Mouse (Mus musculus): ENCODE data around the gene Plekho1. TPM values are rescaled to one million over a fixed set of nuclear protein-coding genes. Genes with fewer than 3 reads are reported as not detected.

Plekho1 gene
- polyA plus RNA-seq, 1 experiment from 2014 or later: 82.2 TPM

DNA sequence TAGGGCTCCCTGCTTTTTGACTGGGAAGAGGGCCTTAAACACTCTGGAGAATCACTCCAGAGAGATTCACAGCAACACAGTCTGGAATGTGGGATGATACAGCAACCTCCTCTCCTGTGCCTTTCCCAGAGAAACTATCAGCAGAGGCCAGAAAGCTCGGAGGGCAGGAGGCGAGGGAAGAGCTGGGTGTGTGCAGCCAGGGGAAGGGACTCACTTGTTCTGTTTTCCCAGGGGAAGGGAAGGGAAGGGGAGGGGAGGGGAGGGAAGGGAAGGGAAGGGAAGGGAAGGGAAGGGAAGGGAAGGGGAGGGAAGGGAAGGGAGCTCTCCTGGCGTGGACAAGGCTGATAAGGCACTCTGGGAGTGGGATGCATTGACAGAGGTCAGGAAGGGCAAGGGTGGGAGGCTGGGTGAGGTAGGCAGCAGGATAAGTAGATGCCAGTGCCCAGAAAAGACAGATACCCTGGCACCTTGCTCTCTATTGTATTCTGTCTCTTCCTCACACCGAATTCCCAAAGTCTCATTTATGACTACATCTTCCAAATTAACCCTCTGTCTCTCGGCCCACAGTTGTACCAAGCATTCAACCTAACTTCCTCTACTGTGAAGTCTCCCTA lies 2.7 kb downstream of the Plekho1 start:
- no peak for ATAC-seq (replicated peaks; ENCODE audit: insufficient number of reproducible peaks, low FRiP score, low TSS enrichment)
- H3K27ac ChIP-seq (ENCODE audit: low read depth, low read length): peak overlapping the region; percentile 99

DNA sequence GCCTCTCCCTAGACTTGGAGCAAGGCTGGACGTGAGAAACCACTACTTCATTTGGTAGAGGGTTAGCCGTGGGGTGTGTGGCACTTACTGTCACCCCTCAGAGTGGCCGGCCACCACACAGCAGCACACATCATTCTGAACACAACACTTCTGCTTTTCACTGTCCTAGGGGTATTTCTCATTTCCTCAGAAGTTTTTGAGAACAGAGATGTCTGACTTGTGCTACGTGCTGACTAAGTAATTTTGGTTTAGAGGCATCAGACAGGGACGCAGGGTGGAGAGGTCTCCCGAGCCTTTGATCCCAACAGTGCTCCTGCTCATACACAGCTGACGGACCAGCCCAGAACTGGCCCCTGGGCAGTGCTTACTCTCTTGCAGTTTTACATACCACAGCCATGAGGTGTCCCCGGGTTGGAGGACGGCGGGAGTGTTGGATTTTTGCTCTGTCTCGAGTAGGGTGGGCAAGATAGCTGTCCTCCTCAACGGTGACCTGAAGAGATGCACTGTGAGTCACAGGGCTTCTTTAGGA lies 5.3 kb downstream of the Plekho1 start:
- 76% methylated on average over 12 of the region's 12 CpGs for WGBS (ENCODE audit: insufficient replicate concordance)
- ATAC-seq (replicated peaks; ENCODE audit: insufficient number of reproducible peaks, low FRiP score, low TSS enrichment): no peak
- no peak overlapping the region for H3K9ac ChIP-seq (ENCODE audit: low read depth, low read length)
- H3K9me3 ChIP-seq (replicated peaks; ENCODE audit: control insufficient read depth, low read length): no peaks in the 10 kb centered on the region
- peaks cover 64% of the 10 kb centered on the region for H3K4me1 ChIP-seq (ENCODE audit: control insufficient read depth, insufficient read depth, low read length)
- H3K27me3 ChIP-seq (ENCODE audit: control insufficient read depth, insufficient read depth, low read length): no peaks in the 10 kb centered on the region
- H3K36me3 ChIP-seq (ENCODE audit: control insufficient read depth, insufficient read depth, low read length): peaks cover 33% of the 10 kb centered on the region
- peak overlapping the region; percentile 38; the same call in 1 of the 2 replicates for H3K27ac ChIP-seq (ENCODE audit: low read depth, low read length)
- H3K4me3 ChIP-seq (ENCODE audit: low read depth, low read length): no peak overlapping the region
- H3K4me2 ChIP-seq: no peak overlapping the region

More for the DNA sequence above, 2.7 kb downstream of the Plekho1 start:
- H3K9me3 ChIP-seq (replicated peaks; ENCODE audit: control insufficient read depth, low read length): no peaks in the 10 kb centered on the region
- H3K27me3 ChIP-seq (ENCODE audit: control insufficient read depth, insufficient read depth, low read length): no peaks in the 10 kb centered on the region
- peak overlapping the region; percentile 89 for H3K4me2 ChIP-seq
- peaks cover 53% of the 10 kb centered on the region for H3K4me1 ChIP-seq (ENCODE audit: control insufficient read depth, insufficient read depth, low read length)
- WGBS (ENCODE audit: insufficient replicate concordance): 21% methylated on average over 5 of the region's 5 CpGs
- H3K9ac ChIP-seq (ENCODE audit: low read depth, low read length): peak overlapping the region; percentile 99
- H3K4me3 ChIP-seq (ENCODE audit: low read depth, low read length): peak overlapping the region; percentile 75
- H3K36me3 ChIP-seq (ENCODE audit: control insufficient read depth, insufficient read depth, low read length): peaks cover 33% of the 10 kb centered on the region

DNA sequence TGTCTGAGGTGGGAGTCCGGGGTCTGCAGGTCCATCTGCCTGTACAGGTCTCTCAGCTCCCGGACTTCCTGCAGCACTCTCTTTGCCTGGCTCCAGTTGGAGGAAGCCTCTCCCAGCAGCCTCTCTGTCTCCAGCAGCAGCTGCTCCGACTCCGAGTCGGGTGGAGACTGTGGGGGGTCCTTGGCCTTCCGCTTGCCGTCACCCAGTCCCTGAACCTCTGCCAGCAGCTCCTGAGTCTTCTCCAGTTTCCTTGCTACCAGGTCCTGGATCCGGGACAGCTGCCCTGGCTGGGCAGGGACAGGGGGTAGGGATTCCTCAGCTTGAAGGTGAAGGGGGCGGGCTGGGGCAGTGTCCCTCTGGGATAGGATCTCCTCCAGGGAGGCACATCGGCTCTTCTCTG lies 6.8 kb downstream of the Plekho1 start:
- Histone ChIP-seq H3K27me3 (ENCODE audit: control insufficient read depth, insufficient read depth, low read length) (no peaks in the 10 kb centered on the region), H3K4me3 (ENCODE audit: low read depth, low read length) (no peak overlapping the region), H3K4me2 (no peak overlapping the region), H3K4me1 (ENCODE audit: control insufficient read depth, insufficient read depth, low read length) (peaks cover 70% of the 10 kb centered on the region), H3K9ac (ENCODE audit: low read depth, low read length) (peak overlapping the region; percentile 6; the same call in 1 of the 2 replicates), H3K9me3 (replicated peaks; ENCODE audit: control insufficient read depth, low read length) (no peaks in the 10 kb centered on the region), H3K27ac (ENCODE audit: low read depth, low read length) (peak overlapping the region; percentile 54), H3K36me3 (ENCODE audit: control insufficient read depth, insufficient read depth, low read length) (peaks cover 33% of the 10 kb centered on the region)
- no peak for ATAC-seq (replicated peaks; ENCODE audit: insufficient number of reproducible peaks, low FRiP score, low TSS enrichment)
- 70% methylated on average over 10 of the region's 10 CpGs for WGBS (ENCODE audit: insufficient replicate concordance)

DNA sequence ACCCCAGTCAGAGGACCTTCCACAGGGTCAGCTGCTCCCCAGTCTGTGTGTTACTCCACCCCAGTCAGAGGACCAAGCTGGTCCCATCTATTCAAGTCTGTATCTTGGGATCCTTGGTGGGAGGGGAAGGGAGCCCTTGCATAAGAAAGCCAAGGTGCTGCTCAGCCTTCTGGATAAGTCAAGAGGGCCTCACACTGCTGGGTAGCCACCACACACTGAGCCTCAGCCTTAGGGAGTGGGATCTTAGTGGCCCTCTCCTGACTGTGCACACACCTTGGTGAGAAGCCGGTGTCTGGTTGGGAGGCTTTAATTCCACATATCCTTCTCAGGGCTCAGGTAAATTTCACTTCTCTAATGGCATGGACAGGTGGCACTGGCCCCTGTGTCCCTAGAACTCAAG lies 7.7 kb downstream of the Plekho1 start:
- no peak for ATAC-seq (replicated peaks; ENCODE audit: insufficient number of reproducible peaks, low FRiP score, low TSS enrichment)
- Histone ChIP-seq H3K27me3 (ENCODE audit: control insufficient read depth, insufficient read depth, low read length) (no peaks in the 10 kb centered on the region), H3K4me1 (ENCODE audit: control insufficient read depth, insufficient read depth, low read length) (peaks cover 62% of the 10 kb centered on the region), H3K9ac (ENCODE audit: low read depth, low read length) (no peak overlapping the region), H3K4me2 (no peak overlapping the region), H3K9me3 (replicated peaks; ENCODE audit: control insufficient read depth, low read length) (no peaks in the 10 kb centered on the region), H3K36me3 (ENCODE audit: control insufficient read depth, insufficient read depth, low read length) (peaks cover 33% of the 10 kb centered on the region), H3K4me3 (ENCODE audit: low read depth, low read length) (no peak overlapping the region), H3K27ac (ENCODE audit: low read depth, low read length) (no peak overlapping the region)
- 100% methylated on average over 1 of the region's 1 CpGs for WGBS (ENCODE audit: insufficient replicate concordance)

DNA sequence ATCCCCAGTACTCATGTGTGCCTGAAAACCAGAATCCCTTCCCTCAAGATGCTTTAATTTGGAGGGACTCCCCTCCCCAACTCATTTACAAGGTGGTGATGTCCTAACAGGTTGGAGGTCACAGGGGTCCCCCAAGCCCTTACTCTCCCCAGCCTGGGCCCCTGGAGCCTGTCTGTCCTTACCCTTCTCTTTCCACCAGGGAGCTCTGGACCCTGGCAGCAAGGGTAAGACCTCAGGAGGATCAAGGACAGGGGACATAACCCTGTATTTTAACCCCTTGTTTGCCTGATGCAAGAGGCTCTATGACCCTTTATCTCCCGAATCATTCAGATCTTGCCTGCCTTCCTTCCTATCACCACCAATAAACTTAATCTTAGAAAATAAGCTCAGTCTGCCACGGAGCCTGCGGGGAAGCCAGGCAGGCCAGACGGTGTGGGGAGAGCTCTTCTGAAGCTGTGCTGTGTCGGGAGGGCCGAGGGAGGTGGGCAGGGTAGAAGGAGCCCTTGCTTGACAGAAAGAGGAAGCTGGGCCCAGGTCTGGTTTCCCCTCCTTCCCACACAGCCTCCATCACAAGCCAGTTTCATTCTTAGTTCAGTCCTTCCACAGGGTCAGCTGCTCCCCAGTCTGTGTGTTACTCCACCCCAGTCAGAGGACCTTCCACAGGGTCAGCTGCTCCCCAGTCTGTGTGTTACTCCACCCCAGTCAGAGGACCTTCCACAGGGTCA lies 8.3 kb downstream of the Plekho1 start:
- Histone ChIP-seq H3K36me3 (ENCODE audit: control insufficient read depth, insufficient read depth, low read length) (peaks cover 33% of the 10 kb centered on the region), H3K4me1 (ENCODE audit: control insufficient read depth, insufficient read depth, low read length) (peaks cover 58% of the 10 kb centered on the region), H3K9me3 (replicated peaks; ENCODE audit: control insufficient read depth, low read length) (no peaks in the 10 kb centered on the region), H3K27me3 (ENCODE audit: control insufficient read depth, insufficient read depth, low read length) (no peaks in the 10 kb centered on the region), H3K4me2 (no peak overlapping the region), H3K27ac (ENCODE audit: low read depth, low read length) (peak overlapping the region; percentile 36), H3K9ac (ENCODE audit: low read depth, low read length) (no peak overlapping the region), H3K4me3 (ENCODE audit: low read depth, low read length) (no peak overlapping the region)
- ATAC-seq (replicated peaks; ENCODE audit: insufficient number of reproducible peaks, low FRiP score, low TSS enrichment): no peak
- WGBS (ENCODE audit: insufficient replicate concordance): 61% methylated on average over 6 of the region's 6 CpGs

DNA sequence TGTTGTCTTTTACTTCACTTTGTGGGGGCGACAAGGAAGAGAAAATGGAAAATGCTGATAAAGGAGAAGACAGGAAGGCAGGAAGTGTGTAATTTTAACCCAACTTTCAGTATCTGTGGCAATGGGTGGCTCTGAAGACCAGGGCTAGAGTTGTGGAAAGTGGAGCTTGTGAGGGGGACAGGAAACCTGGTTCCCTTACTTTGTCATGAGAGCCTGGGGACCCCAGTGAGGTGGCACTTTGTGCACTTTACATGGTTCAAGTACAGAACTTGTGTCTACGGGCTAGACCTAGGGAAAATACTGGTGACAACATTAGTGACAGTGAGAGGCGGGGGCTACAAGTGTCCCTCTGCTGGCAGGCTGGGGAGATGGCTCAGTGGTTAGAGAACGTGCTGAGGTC lies 8.8 kb downstream of the Plekho1 start:
- H3K4me3 ChIP-seq (ENCODE audit: low read depth, low read length): no peak overlapping the region
- H3K4me1 ChIP-seq (ENCODE audit: control insufficient read depth, insufficient read depth, low read length): peaks cover 52% of the 10 kb centered on the region
- peak overlapping the region; percentile 36 for H3K27ac ChIP-seq (ENCODE audit: low read depth, low read length)
- whole genome bisulfite sequencing (ENCODE audit: insufficient replicate concordance): 57% methylated on average over 4 of the region's 4 CpGs
- no peak overlapping the region for H3K4me2 ChIP-seq
- no peaks in the 10 kb centered on the region for H3K27me3 ChIP-seq (ENCODE audit: control insufficient read depth, insufficient read depth, low read length)
- ATAC-seq (replicated peaks; ENCODE audit: insufficient number of reproducible peaks, low FRiP score, low TSS enrichment): no peak
- H3K9me3 ChIP-seq (replicated peaks; ENCODE audit: control insufficient read depth, low read length): no peaks in the 10 kb centered on the region
- no peak overlapping the region for H3K9ac ChIP-seq (ENCODE audit: low read depth, low read length)
- peaks cover 27% of the 10 kb centered on the region for H3K36me3 ChIP-seq (ENCODE audit: control insufficient read depth, insufficient read depth, low read length)

DNA sequence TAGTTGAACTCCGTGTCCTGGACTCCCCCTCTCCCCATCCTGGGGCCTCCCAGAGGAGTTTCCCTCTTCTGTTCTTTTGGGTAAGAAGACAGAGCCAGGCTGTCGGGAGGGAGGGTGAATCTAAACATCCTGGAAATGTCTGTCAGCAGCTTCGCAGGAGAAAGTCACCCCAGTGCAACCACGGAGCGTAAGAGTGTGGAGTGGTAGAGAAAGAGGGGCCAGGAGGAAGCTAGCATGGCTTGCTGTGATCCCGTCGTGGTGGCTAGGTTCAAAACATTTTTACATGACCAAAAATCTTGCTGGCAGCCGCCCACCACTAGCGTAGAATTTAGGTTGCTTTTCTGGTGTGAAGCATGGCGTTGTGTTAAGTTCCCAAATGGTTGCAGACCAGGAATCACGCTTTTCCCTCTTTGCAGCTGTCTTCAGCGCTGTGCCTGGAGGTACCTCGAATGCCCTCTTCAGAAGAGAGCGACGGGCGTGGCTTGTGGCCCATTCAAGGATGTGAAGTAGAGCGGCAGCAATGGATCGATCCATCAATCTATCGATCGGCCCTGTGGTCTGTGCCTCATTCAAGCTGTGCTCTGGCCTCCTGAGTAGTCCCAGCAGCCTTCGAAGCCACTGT lies 9.7 kb downstream of the Plekho1 start:
- H3K27me3 ChIP-seq (ENCODE audit: control insufficient read depth, insufficient read depth, low read length): no peaks in the 10 kb centered on the region
- peaks cover 20% of the 10 kb centered on the region for H3K36me3 ChIP-seq (ENCODE audit: control insufficient read depth, insufficient read depth, low read length)
- peak overlapping the region; percentile 99 for H3K27ac ChIP-seq (ENCODE audit: low read depth, low read length)
- WGBS (ENCODE audit: insufficient replicate concordance): 2% methylated on average over 21 of the region's 21 CpGs
- H3K4me2 ChIP-seq: peak overlapping the region; percentile 61
- peak; percentile 35; the same call in 1 of the 2 replicates for ATAC-seq (replicated peaks; ENCODE audit: insufficient number of reproducible peaks, low FRiP score, low TSS enrichment)
- H3K4me1 ChIP-seq (ENCODE audit: control insufficient read depth, insufficient read depth, low read length): peaks cover 47% of the 10 kb centered on the region
- no peaks in the 10 kb centered on the region for H3K9me3 ChIP-seq (replicated peaks; ENCODE audit: control insufficient read depth, low read length)
- peak overlapping the region; percentile 25 for H3K4me3 ChIP-seq (ENCODE audit: low read depth, low read length)
- H3K9ac ChIP-seq (ENCODE audit: low read depth, low read length): peak overlapping the region; percentile 72

DNA sequence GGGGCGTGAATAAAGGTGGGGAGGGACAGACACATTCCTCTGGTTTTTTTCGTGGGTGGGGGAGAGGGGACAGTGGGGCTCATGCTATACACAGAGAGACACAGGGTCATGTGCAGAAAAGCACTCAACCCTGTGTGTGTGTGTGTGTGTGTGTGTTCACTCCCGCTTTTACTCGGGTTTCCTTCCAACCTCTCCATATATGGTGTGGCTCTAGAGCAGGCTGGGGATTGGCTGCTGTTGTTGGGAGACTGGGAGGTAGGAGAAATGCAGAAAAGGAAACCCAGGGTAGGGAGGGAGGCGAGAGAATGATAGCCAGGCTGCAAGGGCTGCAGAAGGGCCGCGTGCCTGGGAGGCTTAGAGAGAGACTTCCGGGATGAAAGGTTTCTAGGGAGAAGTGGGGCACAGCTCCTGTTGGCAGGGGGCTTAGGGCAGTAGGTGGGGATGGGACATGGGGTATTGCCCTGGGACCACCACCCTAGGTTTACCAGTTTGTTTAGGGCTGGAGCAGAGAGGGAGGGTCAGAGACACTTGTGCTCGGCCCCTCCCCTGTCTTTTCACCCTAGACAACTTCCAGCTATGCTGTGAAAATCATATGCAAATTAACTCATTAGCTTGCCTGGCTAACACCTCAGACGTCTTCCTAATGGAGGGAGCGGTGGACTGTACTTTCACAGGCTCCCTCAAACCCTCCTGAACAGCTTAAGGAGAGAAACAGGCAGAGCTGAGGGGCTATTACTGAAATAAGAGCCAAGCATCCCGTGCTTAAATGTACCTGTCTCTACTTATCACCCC lies 10.4 kb downstream of the Plekho1 start:
- H3K27me3 ChIP-seq (ENCODE audit: control insufficient read depth, insufficient read depth, low read length): no peaks in the 10 kb centered on the region
- ATAC-seq (replicated peaks; ENCODE audit: insufficient number of reproducible peaks, low FRiP score, low TSS enrichment): peak; percentile 86
- peaks cover 47% of the 10 kb centered on the region for H3K4me1 ChIP-seq (ENCODE audit: control insufficient read depth, insufficient read depth, low read length)
- H3K9ac ChIP-seq (ENCODE audit: low read depth, low read length): peak overlapping the region; percentile 72
- H3K9me3 ChIP-seq (replicated peaks; ENCODE audit: control insufficient read depth, low read length): no peaks in the 10 kb centered on the region
- H3K27ac ChIP-seq (ENCODE audit: low read depth, low read length): peak overlapping the region; percentile 99
- H3K4me3 ChIP-seq (ENCODE audit: low read depth, low read length): peak overlapping the region; percentile 25
- peak overlapping the region; percentile 61 for H3K4me2 ChIP-seq
- 2% methylated on average over 12 of the region's 12 CpGs for WGBS (ENCODE audit: insufficient replicate concordance)
- H3K36me3 ChIP-seq (ENCODE audit: control insufficient read depth, insufficient read depth, low read length): peaks cover 13% of the 10 kb centered on the region
